In the genomic region with DNA sequence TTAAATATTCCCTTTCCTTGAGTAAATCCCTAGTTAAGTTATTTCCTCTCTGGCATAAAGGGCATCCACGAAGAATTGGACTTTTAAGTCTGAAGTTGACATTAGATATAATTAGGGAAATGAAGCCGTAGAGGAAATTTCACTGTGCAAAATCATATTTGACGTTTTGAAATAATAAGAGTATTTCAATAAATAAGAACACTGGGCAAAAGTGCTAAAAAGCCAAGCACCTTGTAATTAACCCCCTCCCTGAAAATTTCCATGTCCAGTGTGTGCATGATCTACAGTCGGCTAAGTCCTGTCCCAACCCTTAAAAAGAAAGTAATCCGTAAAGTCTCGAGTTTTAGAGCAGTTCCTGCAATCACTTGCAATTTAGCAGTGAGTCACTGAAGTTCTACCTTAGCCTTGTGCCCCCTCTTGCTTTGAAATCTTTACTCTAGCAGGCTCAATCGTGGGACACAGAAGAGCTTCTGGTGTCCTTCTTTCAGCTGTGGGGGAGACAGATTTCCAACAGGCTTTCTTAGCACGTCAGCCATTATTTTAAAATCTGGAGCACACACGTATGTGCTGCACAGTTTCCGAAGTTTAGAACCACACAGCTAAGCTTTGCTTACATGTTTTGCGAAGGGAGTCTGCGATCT, we compare ENCODE assay signal across 14 mouse cellular contexts.
DNase-seq lines count a peak whose midpoint lies in the region; ATAC-seq and TF ChIP-seq lines count a peak whose summit lies in the region.
"Had no signal": no experiment of that assay in that cellular context is flagged by ENCODE, and none has a peak within 500 bp of the region (broad histone marks: within the 10 kb centered on the region; RNA-seq: fewer than 3 reads in every experiment).

No protein-coding gene starts in this region.

- H3K4me1 ChIP-seq in heart, adult 2 months (ENCODE audit: control insufficient read depth, insufficient read depth, low read length) = peaks cover 16% of the 10 kb centered on the region
- H3K4me1 ChIP-seq in neural tube, embryonic 12.5 days = peaks cover 29% of the 10 kb centered on the region
- H3K4me1 ChIP-seq in brown adipose tissue, adult 24 weeks (ENCODE audit: control insufficient read depth, insufficient read depth, insufficient read length, low read length) = peaks cover 38% of the 10 kb centered on the region
- H3K4me1 ChIP-seq in midbrain, embryonic 15.5 days = peaks cover 25% of the 10 kb centered on the region
- H3K4me1 ChIP-seq in heart, embryonic 11.5 days (ENCODE audit: control insufficient read depth, insufficient read depth, low read length) = peaks cover 8% of the 10 kb centered on the region; the same call in 1 of the 2 replicates

- no peaks in the 10 kb centered on the region for H3K27me3 ChIP-seq in heart, adult 2 months (ENCODE audit: control insufficient read depth, insufficient read depth, low read length)
- H3K27me3 ChIP-seq in neural tube, embryonic 12.5 days (replicated peaks) = peaks cover 71% of the 10 kb centered on the region
- H3K27me3 ChIP-seq in midbrain, embryonic 15.5 days (replicated peaks) = peaks cover 63% of the 10 kb centered on the region
- H3K27me3 ChIP-seq in heart, embryonic 11.5 days (ENCODE audit: control insufficient read depth, insufficient read depth, low read length) = peaks cover 67% of the 10 kb centered on the region
- H3K27me3 ChIP-seq: Patski had no signal

- peak overlapping the region; percentile 28 for H3K4me3 ChIP-seq in heart, adult 2 months
- no peak overlapping the region for H3K4me3 ChIP-seq in neural tube, embryonic 12.5 days
- peak overlapping the region; percentile 43 for H3K4me3 ChIP-seq in brown adipose tissue, adult 24 weeks (ENCODE audit: insufficient read depth, low read depth, low read length)
- no peak overlapping the region for H3K4me3 ChIP-seq in midbrain, embryonic 15.5 days
- no peak overlapping the region for H3K4me3 ChIP-seq in heart, embryonic 11.5 days (ENCODE audit: low read depth, low read length)
- H3K4me3 ChIP-seq: heart, embryonic 15.5 days; limb, embryonic 13.5 days had no signal

- no peak for TF ChIP-seq POLR2A in heart, adult 2 months (IDR thresholded peaks at IDR 0.05; ENCODE audit: insufficient read depth, low read depth, low read length)

- WGBS in heart, adult 2 months = 50% methylated on average over 12 of the region's 12 CpGs
- 80% methylated on average over 12 of the region's 12 CpGs for WGBS in neural tube, embryonic 12.5 days
- 81% methylated on average over 12 of the region's 12 CpGs for WGBS in midbrain, embryonic 15.5 days
- WGBS in heart, embryonic 11.5 days (ENCODE audit: insufficient replicate concordance) = 75% methylated on average over 12 of the region's 12 CpGs

- no peak for TF ChIP-seq CTCF in heart, adult 2 months (IDR thresholded peaks at IDR 0.05)

- peaks cover 8% of the 10 kb centered on the region for H3K79me2 ChIP-seq in heart, adult 2 months (replicated peaks; ENCODE audit: control insufficient read depth, insufficient read depth, low read length)

- ATAC-seq in neural tube, embryonic 12.5 days (ENCODE audit: low FRiP score, low read depth) = no peak
- ATAC-seq in midbrain, embryonic 15.5 days (replicated peaks) = no peak
- ATAC-seq in heart, embryonic 11.5 days (replicated peaks; ENCODE audit: insufficient number of reproducible peaks, low FRiP score, low TSS enrichment) = no peak
- ATAC-seq: intestine, embryonic 16.5 days; lung, postnatal 0 days; Patski had no signal

- no peak for TF ChIP-seq EP300 in heart, adult 2 months (IDR thresholded peaks at IDR 0.05; ENCODE audit: insufficient read depth, low read depth, low read length)

- H3K27ac ChIP-seq in heart, adult 2 months = peak overlapping the region; percentile 100
- H3K27ac ChIP-seq in neural tube, embryonic 12.5 days = no peak overlapping the region
- peak overlapping the region; percentile 79 for H3K27ac ChIP-seq in brown adipose tissue, adult 24 weeks (replicated peaks; ENCODE audit: low read depth, low read length)
- H3K27ac ChIP-seq in midbrain, embryonic 15.5 days = no peak overlapping the region
- H3K27ac ChIP-seq in heart, embryonic 11.5 days (ENCODE audit: low read depth, low read length) = no peak overlapping the region
- H3K27ac ChIP-seq: heart, embryonic 15.5 days; limb, embryonic 13.5 days had no signal

- H3K9ac ChIP-seq in heart, adult 2 months (ENCODE audit: low read depth, low read length) = peak overlapping the region; percentile 68
- H3K9ac ChIP-seq in neural tube, embryonic 12.5 days = 0 out of 2 replicates have a peak overlapping the region, but pooled peaks have one; percentile 9
- H3K9ac ChIP-seq in midbrain, embryonic 15.5 days = no peak overlapping the region
- no peak overlapping the region for H3K9ac ChIP-seq in heart, embryonic 11.5 days (ENCODE audit: low read depth, low read length)
- H3K9ac ChIP-seq: heart, embryonic 15.5 days; limb, embryonic 13.5 days had no signal

- no peaks in the 10 kb centered on the region for H3K9me3 ChIP-seq in neural tube, embryonic 12.5 days
- no peaks in the 10 kb centered on the region for H3K9me3 ChIP-seq in midbrain, embryonic 15.5 days
- H3K9me3 ChIP-seq in heart, embryonic 11.5 days (replicated peaks; ENCODE audit: control insufficient read depth, low read length) = no peaks in the 10 kb centered on the region
- H3K9me3 ChIP-seq: heart, embryonic 15.5 days; limb, embryonic 13.5 days had no signal

- H3K4me2 ChIP-seq in neural tube, embryonic 12.5 days (replicated peaks) = no peak overlapping the region
- H3K4me2 ChIP-seq in midbrain, embryonic 15.5 days = no peak overlapping the region
- H3K4me2 ChIP-seq in heart, embryonic 11.5 days = no peak overlapping the region
- H3K4me2 ChIP-seq: heart, embryonic 15.5 days; limb, embryonic 13.5 days had no signal

- no peak for DNase-seq in heart, adult 2 months
- no peak for DNase-seq in heart, postnatal 14 days
- no peak for DNase-seq in neural tube, embryonic 10.5 days (ENCODE audit: extremely low spot score, low spot score)
- DNase-seq: midbrain, embryonic 14.5 days; thymus, postnatal 25 days had no signal

- H3K36me3 ChIP-seq in heart, adult 2 months (ENCODE audit: control insufficient read depth, insufficient read depth, low read length) = peaks cover 12% of the 10 kb centered on the region
- H3K36me3 ChIP-seq in neural tube, embryonic 12.5 days = no peaks in the 10 kb centered on the region
- no peaks in the 10 kb centered on the region for H3K36me3 ChIP-seq in midbrain, embryonic 15.5 days (replicated peaks)
- H3K36me3 ChIP-seq in heart, embryonic 11.5 days (ENCODE audit: control insufficient read depth, insufficient read depth, low read length) = no peaks in the 10 kb centered on the region
- H3K36me3 ChIP-seq: heart, embryonic 15.5 days had no signal

- intact Hi-C loops in heart, adult 2 months (cut with DNase I) = no loop called here
- intact Hi-C loops in heart, postnatal 14 days (cut with DNase I) = no loop called here

Comparison
In these comparisons a context has a peak if more than half of its experiments do, and no peak if none do; other contexts are left out.
1. H3K27ac ChIP-seq: peak in heart, adult 2 months (single experiment) and brown adipose tissue, adult 24 weeks (single experiment); none in neural tube, embryonic 12.5 days (single experiment), midbrain, embryonic 15.5 days (single experiment) and heart, embryonic 11.5 days (single experiment).
2. H3K4me3 ChIP-seq: peak in heart, adult 2 months (single experiment) and brown adipose tissue, adult 24 weeks (single experiment); none in neural tube, embryonic 12.5 days (single experiment), midbrain, embryonic 15.5 days (single experiment) and heart, embryonic 11.5 days (single experiment).
3. H3K9ac ChIP-seq: peak in heart, adult 2 months (single experiment) and neural tube, embryonic 12.5 days (single experiment); none in midbrain, embryonic 15.5 days (single experiment) and heart, embryonic 11.5 days (single experiment).